12 mouse cellular contexts compared by ENCODE assay signal in the genomic region with DNA sequence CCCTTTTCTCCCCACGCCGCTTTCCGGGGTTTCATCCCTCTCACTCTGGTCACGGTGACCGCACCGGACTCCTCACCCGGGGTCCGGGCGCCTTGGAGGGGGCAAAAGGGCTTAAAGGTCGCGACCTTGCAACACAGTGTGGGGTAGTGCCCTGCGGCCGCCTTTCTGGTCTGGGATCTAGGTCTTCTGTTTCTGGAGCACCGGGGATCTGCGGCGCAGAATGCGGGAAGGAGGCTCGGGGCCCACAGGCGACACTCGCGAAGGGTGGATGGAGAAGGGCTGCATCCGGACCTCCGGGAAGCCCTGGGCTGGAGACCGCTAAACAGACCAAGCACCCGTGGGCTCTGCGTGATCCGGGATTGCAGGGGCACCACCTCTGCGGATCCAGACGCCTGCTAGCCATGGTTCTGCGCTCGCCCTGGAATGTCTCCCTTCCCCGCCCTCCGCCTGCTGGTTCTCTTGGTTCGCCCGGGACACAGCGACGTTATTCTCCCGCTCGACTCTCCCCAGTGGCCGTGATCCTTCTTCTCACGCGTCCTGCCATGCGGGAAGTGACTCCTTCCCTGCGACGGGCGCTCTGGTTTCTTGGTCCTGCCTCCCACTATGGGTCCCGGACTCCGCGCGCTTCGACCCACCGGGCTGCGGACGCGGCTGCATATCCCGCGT. TPM values are rescaled to one million over a fixed set of nuclear protein-coding genes. Genes with fewer than 3 reads are reported as not detected.
DNase-seq lines count a peak whose midpoint lies in the region; ATAC-seq lines count a peak whose summit lies in the region.
"Had no signal": no experiment of that assay in that cellular context is flagged by ENCODE, and none has a peak within 500 bp of the region (broad histone marks: within the 10 kb centered on the region; RNA-seq: fewer than 3 reads in every experiment).

No protein-coding gene starts in this region.

- peak overlapping the region; percentile 36 for H3K4me2 ChIP-seq in kidney, embryonic 15.5 days
- H3K4me2 ChIP-seq in forebrain, embryonic 12.5 days = peak overlapping the region; percentile 30
- H3K4me2 ChIP-seq in neural tube, embryonic 12.5 days (replicated peaks) = peak overlapping the region; percentile 27; the same call in 1 of the 2 replicates

- H3K27ac ChIP-seq in kidney, embryonic 15.5 days = no peak overlapping the region
- no peak overlapping the region for H3K27ac ChIP-seq in forebrain, embryonic 12.5 days
- no peak overlapping the region for H3K27ac ChIP-seq in neural tube, embryonic 12.5 days

- WGBS in kidney, embryonic 15.5 days = under 1% methylated on average over 57 of the region's 57 CpGs
- under 1% methylated on average over 57 of the region's 57 CpGs for WGBS in forebrain, embryonic 12.5 days
- under 1% methylated on average over 57 of the region's 57 CpGs for WGBS in neural tube, embryonic 12.5 days

- peaks cover 98% of the 10 kb centered on the region for H3K27me3 ChIP-seq in kidney, embryonic 15.5 days
- H3K27me3 ChIP-seq in forebrain, embryonic 12.5 days = peaks cover 98% of the 10 kb centered on the region
- peaks cover 97% of the 10 kb centered on the region for H3K27me3 ChIP-seq in neural tube, embryonic 12.5 days (replicated peaks)

- H3K4me3 ChIP-seq in kidney, embryonic 15.5 days (replicated peaks) = peak overlapping the region; percentile 16
- H3K4me3 ChIP-seq in forebrain, embryonic 12.5 days (replicated peaks) = peak overlapping the region; percentile 21
- 0 out of 2 replicates have a peak overlapping the region, but pooled peaks have one; percentile 15 for H3K4me3 ChIP-seq in neural tube, embryonic 12.5 days
- H3K4me3 ChIP-seq: erythroblast, embryonic 14.5 days had no signal

- H3K36me3 ChIP-seq in kidney, embryonic 15.5 days = no peaks in the 10 kb centered on the region
- no peaks in the 10 kb centered on the region for H3K36me3 ChIP-seq in forebrain, embryonic 12.5 days (replicated peaks)
- no peaks in the 10 kb centered on the region for H3K36me3 ChIP-seq in neural tube, embryonic 12.5 days

- peaks cover 22% of the 10 kb centered on the region for H3K4me1 ChIP-seq in kidney, embryonic 15.5 days
- peaks cover 22% of the 10 kb centered on the region for H3K4me1 ChIP-seq in forebrain, embryonic 12.5 days
- peaks cover 12% of the 10 kb centered on the region for H3K4me1 ChIP-seq in neural tube, embryonic 12.5 days

- no peaks in the 10 kb centered on the region for H3K9me3 ChIP-seq in kidney, embryonic 15.5 days (replicated peaks)
- no peaks in the 10 kb centered on the region for H3K9me3 ChIP-seq in forebrain, embryonic 12.5 days
- H3K9me3 ChIP-seq in neural tube, embryonic 12.5 days = no peaks in the 10 kb centered on the region

- ATAC-seq in kidney, embryonic 15.5 days (replicated peaks; ENCODE audit: low FRiP score) = no peak
- no peak for ATAC-seq in forebrain, embryonic 12.5 days (ENCODE audit: low FRiP score)
- no peak for ATAC-seq in neural tube, embryonic 12.5 days (ENCODE audit: low FRiP score, low read depth)

- no peak overlapping the region for H3K9ac ChIP-seq in kidney, embryonic 15.5 days
- no peak overlapping the region for H3K9ac ChIP-seq in forebrain, embryonic 12.5 days
- H3K9ac ChIP-seq in neural tube, embryonic 12.5 days = no peak overlapping the region

- peak; percentile 11 for DNase-seq in adrenal gland, postnatal 14 days
- DNase-seq in adrenal gland, adult 2 months = no peak
- no peak for DNase-seq in kidney, postnatal 36 days
- no peak for DNase-seq in right cerebral cortex, postnatal 14 days
- no peak for DNase-seq in T-cell, adult 2 months (ENCODE audit: low spot score)
- DNase-seq: kidney, adult 8-10 months had no signal

RNA-seq across cellular contexts. Expression of gene Hmx1, which starts 8.2 kb away (rescaled TPM):
- total RNA-seq in adrenal gland, postnatal 14 days (2021) = 0.22 and 1.1 TPM in 2 replicates
- not detected for total RNA-seq in adrenal gland, adult 2 months (2021)
- 0.67 TPM in 1 of 2 replicates, not detected in the other for polyA plus RNA-seq in adrenal gland, adult 2 months (2012; rRNA removed)
- 0.31 and 0.52 TPM in 2 replicates for polyA plus RNA-seq in kidney, embryonic 15.5 days (2015; fragmentation: Nextera tagmentation; extraction: Ambion mirVana)
- 0.51 and 0.86 TPM in 2 replicates for polyA plus RNA-seq in forebrain, embryonic 12.5 days (2016; fragmentation: Nextera tagmentation; extraction: Ambion mirVana)
- polyA plus RNA-seq in neural tube, embryonic 12.5 days (2016; fragmentation: Nextera tagmentation; extraction: Ambion mirVana) = 10.0 and 18.2 TPM in 2 replicates
- total RNA-seq: left cerebral cortex, postnatal 25 days; monocyte, adult 5-6 weeks had no signal
- polyA plus RNA-seq: erythroblast, embryonic 14.5 days had no signal
